Mouse (Mus musculus) myocyte (in vitro differentiated cells): Measurements from ENCODE around the gene Mier3.

Experiments used
- CEBPB ChIP-seq: IDR thresholded peaks from 2 replicates; pipeline ENCODE4 v1.6.1; 2011; ENCODE audit warnings: mild to moderate bottlenecking, moderate library complexity; ENCODE audit not compliant: poor library complexity, insufficient read depth, severe bottlenecking
- MYOD1 ChIP-seq, 3 experiments: IDR thresholded peaks; one replicate each; pipeline ENCODE4 v1.6.1; 2011; ENCODE audit warnings: control low read depth in 2 of 3, low read depth in 2 of 3, mild to moderate bottlenecking in 2 of 3, moderate library complexity in 1 of 3; ENCODE audit not compliant: insufficient read length in 2 of 3, control insufficient read depth in 1 of 3
- POLR2A ChIP-seq: IDR thresholded peaks from one replicate; pipeline ENCODE4 v1.6.1; 2011; ENCODE audit warnings: low read depth, mild to moderate bottlenecking, control low read depth, moderate library complexity; ENCODE audit not compliant: insufficient read length
- POLR2AphosphoS2 ChIP-seq: IDR thresholded peaks from one replicate; pipeline ENCODE4 v1.6.1; 2011; ENCODE audit warnings: low read depth, control low read depth; ENCODE audit not compliant: insufficient read length
- REST ChIP-seq: IDR thresholded peaks from one replicate; pipeline ENCODE4 v1.6.1; 2011; ENCODE audit warnings: mild to moderate bottlenecking, control low read depth, moderate library complexity; ENCODE audit not compliant: insufficient read depth, insufficient read length
- TCF3 ChIP-seq: IDR thresholded peaks from one replicate; pipeline ENCODE4 v1.6.1; 2011; ENCODE audit warnings: low read depth, control low read depth; ENCODE audit not compliant: insufficient read length
- USF1 ChIP-seq: IDR thresholded peaks from one replicate; pipeline ENCODE4 v1.6.1; 2011; ENCODE audit warnings: low read depth, mild to moderate bottlenecking, control low read depth, moderate library complexity

GRCm38 (mm10) chr13:111660072-111660471, 20.7 kb upstream of the Mier3 start:
- TF ChIP-seq CEBPB (no peak), POLR2A (no peak), MYOD1 (IDR thresholded peaks at IDR 0.05; ENCODE audit: control insufficient read depth in 1 of 3, insufficient read length in 2 of 3, low read depth in 2 of 3) (no peak), REST (no peak), USF1 (no peak), TCF3 (no peak), POLR2AphosphoS2 (no peak)
